Mouse (Mus musculus) adrenal gland, postnatal 10 days (tissue): ENCODE measurements around the gene Arl6ip4. TPM values are rescaled to one million over a fixed set of nuclear protein-coding genes. Genes with fewer than 3 reads are reported as not detected.

Source experiments
- DNase-seq: peaks from one replicate; pipeline ENCODE4 v3.0.0; 2021; ENCODE audit warnings: mixed read lengths
- total RNA-seq, 2 experiments: library from RNA; stranded (reverse); gene quantifications; 2 replicates each; pipeline ENCODE4 v1.2.3; 2021

Gene Arl6ip4
- total RNA-seq, 2 experiments from 2014 or later: 56.0 to 58.1 TPM

- DNase-seq: no peak
Measured at GRCm38 (mm10) chr5:124152734-124153133, 36.8 kb downstream of the Arl6ip4 start.

- DNase-seq: no peak
Measured at GRCm38 (mm10) chr5:124155943-124156342, 40.1 kb downstream of the Arl6ip4 start.

- DNase-seq: no peak
Measured at GRCm38 (mm10) chr5:124158305-124158704, 42.4 kb downstream of the Arl6ip4 start.

- no peak for DNase-seq
Measured at GRCm38 (mm10) chr5:124159453-124159852, 43.6 kb downstream of the Arl6ip4 start.

- no peak for DNase-seq
Measured at GRCm38 (mm10) chr5:124161831-124162230, 45.9 kb downstream of the Arl6ip4 start.

- peak; percentile 81 for DNase-seq
Measured at GRCm38 (mm10) chr5:124162577-124162976, 46.7 kb downstream of the Arl6ip4 start.

GRCm38 (mm10) chr5:124163445-124163844 is 47.6 kb downstream of the Arl6ip4 start:
- no peak for DNase-seq

- DNase-seq: no peak
Measured at GRCm38 (mm10) chr5:124165622-124166570, 50.0 kb downstream of the Arl6ip4 start.

- DNase-seq: no peak
Measured at GRCm38 (mm10) chr5:124166741-124167140, 50.9 kb downstream of the Arl6ip4 start.

- no peak for DNase-seq
Measured at GRCm38 (mm10) chr5:124167621-124168020, 51.7 kb downstream of the Arl6ip4 start.

Other genes starting within 250 kb of the Arl6ip4 start
- gene Hcar1, start 236.1 kb upstream of the Arl6ip4 start, total RNA-seq: 10 to 100 TPM in 1 of 2 experiments, 1 to 10 TPM in 1; 8.1 to 17.5 TPM
- gene Denr, start 208.9 kb upstream of the Arl6ip4 start, total RNA-seq: 10 to 100 TPM; 68.0 to 74.5 TPM
- gene Gm43518, start 188.7 kb upstream of the Arl6ip4 start, total RNA-seq: not detected
- gene Ccdc62, start 185.4 kb upstream of the Arl6ip4 start, total RNA-seq: 1 to 10 TPM; 3.2 to 7.6 TPM
- 10 to 100 TPM; 18.2 to 22.5 TPM for gene Hip1r, start 142.5 kb upstream of the Arl6ip4 start, total RNA-seq
- 10 to 100 TPM; 41.1 to 58.1 TPM for gene Vps37b, start 83.8 kb upstream of the Arl6ip4 start, total RNA-seq
- 10 to 100 TPM in 1 of 2 experiments, 1 to 10 TPM in 1; 9.9 to 13.4 TPM for gene Abcb9, start 20.3 kb upstream of the Arl6ip4 start, total RNA-seq
- 10 to 100 TPM; 31.1 to 36.6 TPM for gene Ogfod2, start 3.8 kb upstream of the Arl6ip4 start, total RNA-seq
- 10 to 100 TPM; 40.4 to 53.6 TPM for gene Pitpnm2, start 133.7 kb downstream of the Arl6ip4 start, total RNA-seq
- gene Mphosph9, start 211.9 kb downstream of the Arl6ip4 start, total RNA-seq: 10 to 100 TPM in 1 of 2 experiments, 1 to 10 TPM in 1; 6.1 to 10.1 TPM
- 10 to 100 TPM; 11.9 to 15.0 TPM for gene 2810006K23Rik, start 212.0 kb downstream of the Arl6ip4 start, total RNA-seq
- 100 to 1,000 TPM; 152 to 162 TPM for gene Cdk2ap1, start 247.0 kb downstream of the Arl6ip4 start, total RNA-seq